Mouse (Mus musculus) midbrain, embryonic 11.5 days (tissue): Measurements from ENCODE around the gene Olfr458. TPM values are rescaled to one million over a fixed set of nuclear protein-coding genes. Genes with fewer than 3 reads are reported as not detected.

ENCODE experiments used
- polyA plus RNA-seq: library from polyadenylated mRNA; unstranded; fragments of >200 nt; fragmentation: Nextera tagmentation; extraction: Ambion mirVana; gene quantifications from 2 replicates; pipeline ENCODE4 v1.2.1, GENCODE M21; 2014

Olfr458 gene
- polyA plus RNA-seq, 1 experiment from 2014 or later = not detected

Other genes starting within 250 kb of the Olfr458 start
- gene Tas2r144, start 249.9 kb downstream of the Olfr458 start, polyA plus RNA-seq = not detected in 2 replicates
- gene Gstk1, start 219.3 kb downstream of the Olfr458 start, polyA plus RNA-seq = 15.3 and 15.7 TPM in 2 replicates
- 0.19 and 0.23 TPM in 2 replicates for gene Tmem139, start 203.2 kb downstream of the Olfr458 start, polyA plus RNA-seq
- 70.2 and 78.8 TPM in 2 replicates for gene Casp2, start 200.2 kb downstream of the Olfr458 start, polyA plus RNA-seq
- gene Clcn1, start 178.5 kb downstream of the Olfr458 start, polyA plus RNA-seq = 1.4 and 1.6 TPM in 2 replicates
- gene Fam131b, start 140.6 kb downstream of the Olfr458 start, polyA plus RNA-seq = 3.0 TPM in 2 replicates
- 53.2 and 60.2 TPM in 2 replicates for gene Zyx, start 115.6 kb downstream of the Olfr458 start, polyA plus RNA-seq
- gene Epha1, start 91.9 kb downstream of the Olfr458 start, polyA plus RNA-seq = 0.30 and 0.66 TPM in 2 replicates
- not detected in 2 replicates for gene Tas2r143, start 65.0 kb downstream of the Olfr458 start, polyA plus RNA-seq
- not detected in 2 replicates for gene Tas2r135, start 59.8 kb downstream of the Olfr458 start, polyA plus RNA-seq
- gene Tas2r126, start 30.7 kb downstream of the Olfr458 start, polyA plus RNA-seq = not detected in 2 replicates
- gene Olfr457, start 11.1 kb upstream of the Olfr458 start, polyA plus RNA-seq = not detected in 2 replicates
- not detected in 2 replicates for gene Olfr456, start 22.0 kb upstream of the Olfr458 start, polyA plus RNA-seq
- not detected in 2 replicates for gene Olfr455, start 82.4 kb upstream of the Olfr458 start, polyA plus RNA-seq
- gene Tcaf3, start 132.5 kb upstream of the Olfr458 start, polyA plus RNA-seq = not detected in 2 replicates
- 1.8 and 1.9 TPM in 2 replicates for gene Tcaf2, start 180.1 kb upstream of the Olfr458 start, polyA plus RNA-seq
- gene Tcaf1, start 244.9 kb upstream of the Olfr458 start, polyA plus RNA-seq = 155 and 156 TPM in 2 replicates